Mouse (Mus musculus) right cerebral cortex, adult 18-20 months (tissue): ENCODE measurements around the gene Tmem59.

ENCODE experiments used
- DNase-seq: peaks from one replicate; pipeline ENCODE4 v3.0.0; 2022; ENCODE audit warnings: mixed read lengths

Tmem59 gene

DNA sequence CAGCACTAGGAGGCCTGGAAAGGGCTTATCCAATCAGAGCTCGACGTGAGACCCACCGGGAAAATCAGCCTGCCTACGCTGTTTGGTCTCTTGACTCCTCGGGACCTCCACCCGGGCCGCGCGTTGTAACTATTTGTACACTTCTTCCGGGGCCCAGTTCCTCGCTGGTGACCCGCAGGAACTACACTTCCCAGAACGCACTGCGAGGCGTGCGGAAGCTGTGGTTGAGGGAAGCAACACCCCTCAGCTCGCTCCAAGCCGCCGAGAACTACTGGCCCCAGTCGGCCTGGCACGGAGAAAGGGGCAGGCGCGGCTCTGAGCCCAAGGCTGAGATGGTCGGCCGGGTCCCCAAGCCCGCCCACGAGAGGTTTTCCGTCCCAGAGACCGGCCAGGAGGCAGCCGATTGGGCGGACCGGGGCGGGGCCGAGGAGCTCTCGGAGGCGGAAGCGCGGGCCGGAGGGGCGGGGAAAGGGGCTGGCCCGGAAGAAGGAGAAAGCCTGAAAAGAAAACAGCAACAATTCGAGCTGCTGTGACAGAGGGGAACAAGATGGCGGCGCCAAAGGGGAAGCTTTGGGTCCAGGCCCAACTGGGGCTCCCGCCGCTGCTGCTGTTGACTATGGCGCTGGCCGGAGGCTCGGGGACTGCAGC is at the start of gene Tmem59:
Tmem59 (plus strand) TSS at position 218 of the 648 bp plus-strand sequence.
- DNase-seq, result peak; percentile 97

- no peak for DNase-seq
These were observed 48.8 kb upstream of the Tmem59 start for GRCm38 (mm10) chr4:107129373-107129772.

- DNase-seq, result peak; percentile 48
These were observed 47.7 kb upstream of the Tmem59 start for GRCm38 (mm10) chr4:107130534-107130933.

DNA sequence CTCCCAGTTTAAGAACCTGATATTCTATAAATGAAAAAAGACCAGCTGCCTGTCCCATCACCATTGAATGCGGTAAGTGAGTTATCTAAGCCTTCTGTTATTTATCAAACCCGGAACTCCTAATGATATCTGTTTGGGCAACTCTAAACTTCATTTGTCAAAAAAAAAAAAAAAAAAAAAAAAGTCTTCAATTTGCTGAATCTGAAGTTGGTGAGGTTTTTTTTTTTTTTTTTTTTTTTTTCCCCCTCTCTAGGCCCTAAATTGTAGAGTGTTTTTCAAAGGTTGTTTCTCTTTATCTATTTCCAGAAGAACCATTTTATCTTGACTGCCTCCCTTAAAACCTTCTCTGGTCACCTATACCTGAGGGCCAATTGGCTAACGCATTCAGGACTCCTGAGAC is 43.3 kb upstream of the Tmem59 start:
- DNase-seq, result no peak

DNA sequence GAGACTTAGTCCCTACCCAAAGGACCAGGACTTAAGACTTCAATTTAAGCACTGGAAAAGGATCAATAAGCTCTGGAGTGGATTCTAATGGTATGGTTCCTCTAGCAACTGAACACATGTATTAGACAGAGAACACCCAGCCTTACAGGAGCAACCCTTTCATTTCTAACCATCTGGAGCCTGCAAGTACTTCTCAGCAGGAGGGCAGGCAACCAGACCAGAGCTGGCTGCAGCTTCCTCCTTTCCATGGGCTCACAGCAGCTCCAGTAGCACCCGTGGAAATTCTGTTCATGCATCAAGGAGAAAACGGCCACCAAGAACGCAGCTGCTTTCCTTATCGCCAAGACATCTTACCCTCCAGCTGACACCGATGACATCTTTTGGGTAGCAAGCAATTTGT is 42.5 kb upstream of the Tmem59 start:
- DNase-seq, result no peak

DNA sequence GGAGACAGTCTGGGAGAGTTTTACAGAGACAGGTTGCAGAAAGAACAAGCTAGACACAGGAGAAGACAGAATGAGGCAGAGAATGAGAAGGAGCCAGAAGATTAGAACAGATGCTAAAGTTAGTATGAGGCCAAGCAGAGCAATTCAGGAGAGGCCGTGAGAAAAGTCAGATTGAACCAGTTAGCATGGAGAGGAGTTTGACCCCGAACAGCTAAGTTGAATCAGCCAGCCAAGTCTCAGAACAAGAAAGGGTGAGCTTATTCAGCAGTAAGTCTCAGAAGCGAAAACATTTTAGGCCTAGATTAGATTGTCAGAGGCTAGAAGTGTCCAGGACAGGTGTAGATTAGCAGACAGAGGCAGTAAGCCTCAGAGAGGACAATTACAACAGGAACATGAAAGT is 41.7 kb upstream of the Tmem59 start:
- no peak for DNase-seq

GRCm38 (mm10) chr4:107138948-107139835 is 39.0 kb upstream of the Tmem59 start:
- no peak for DNase-seq

GRCm38 (mm10) chr4:107139836-107140631 is 38.2 kb upstream of the Tmem59 start:
- DNase-seq, result no peak

DNA sequence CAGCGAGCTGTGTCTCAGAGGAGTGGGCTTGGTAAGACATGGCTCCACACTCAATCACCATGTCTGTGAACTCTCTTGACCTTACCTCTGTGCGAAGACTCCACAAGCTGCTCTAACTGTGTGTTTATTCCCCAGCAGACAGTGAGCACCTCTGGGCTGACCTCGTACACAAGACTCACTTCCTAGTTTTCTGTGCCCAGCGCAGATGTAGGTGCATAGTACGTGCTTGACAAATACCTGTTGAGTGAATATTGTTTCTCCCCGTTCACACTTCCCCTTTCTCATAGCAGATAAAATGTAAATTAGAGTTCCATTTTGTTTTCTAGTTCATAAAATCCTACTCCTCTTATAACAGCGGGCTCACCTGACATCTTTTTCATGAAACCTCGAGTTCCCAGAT is 34.7 kb upstream of the Tmem59 start:
- DNase-seq, result no peak

DNA sequence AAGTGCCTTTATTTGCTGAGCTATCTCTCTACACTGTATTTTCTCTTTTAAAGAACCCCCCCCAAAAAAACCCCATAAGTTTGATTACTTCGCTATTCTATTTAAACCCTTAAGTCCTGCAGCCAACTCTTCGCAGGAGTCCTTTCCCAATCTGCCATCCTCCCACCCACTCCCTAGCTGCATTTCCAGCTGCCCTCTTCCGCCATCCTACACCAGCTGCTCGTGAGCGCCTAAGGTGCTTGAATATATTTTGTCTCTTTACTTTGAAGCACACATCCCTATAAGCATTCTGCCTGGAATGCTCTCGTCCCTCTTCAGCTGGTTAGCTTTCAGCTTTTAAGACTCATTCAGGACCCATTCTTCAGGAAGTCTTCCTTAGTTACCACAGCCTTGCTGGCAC is 27.2 kb upstream of the Tmem59 start:
- DNase-seq, result peak; percentile 66

- DNase-seq, result no peak
These were observed 25.6 kb upstream of the Tmem59 start for GRCm38 (mm10) chr4:107152571-107152970.

DNA sequence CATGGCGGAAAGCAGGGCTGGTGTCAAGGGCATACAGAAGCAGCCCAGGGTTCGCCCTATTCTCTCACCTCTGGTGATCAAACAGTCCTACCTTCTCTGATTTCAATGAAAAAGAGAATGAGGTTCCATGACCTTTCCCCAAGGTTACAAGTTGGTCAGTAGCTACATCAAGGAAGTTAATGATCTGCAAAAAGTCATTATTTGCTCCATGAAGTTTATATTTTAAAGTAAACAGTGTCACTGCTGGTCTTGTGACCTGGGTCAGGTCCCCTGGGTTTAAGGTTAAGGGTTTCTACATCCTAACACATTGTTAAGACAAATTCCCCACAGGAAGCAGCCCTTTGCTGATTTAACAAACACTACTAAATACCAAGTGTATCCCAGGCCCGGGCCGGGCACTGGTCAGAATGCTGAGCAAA is 21.2 kb upstream of the Tmem59 start:
- DNase-seq, result no peak

- peak; percentile 27 for DNase-seq
These were observed 18.9 kb upstream of the Tmem59 start for GRCm38 (mm10) chr4:107159166-107159773.

- DNase-seq, result no peak
These were observed 18.0 kb upstream of the Tmem59 start for GRCm38 (mm10) chr4:107160181-107160580.

- peak; percentile 73 for DNase-seq
These were observed 14.9 kb upstream of the Tmem59 start for GRCm38 (mm10) chr4:107163341-107163740.

- peak; percentile 64 for DNase-seq
These were observed 14.2 kb upstream of the Tmem59 start for GRCm38 (mm10) chr4:107163756-107164587.

- DNase-seq, result no peak
These were observed 11.5 kb upstream of the Tmem59 start for GRCm38 (mm10) chr4:107166700-107167099.

DNA sequence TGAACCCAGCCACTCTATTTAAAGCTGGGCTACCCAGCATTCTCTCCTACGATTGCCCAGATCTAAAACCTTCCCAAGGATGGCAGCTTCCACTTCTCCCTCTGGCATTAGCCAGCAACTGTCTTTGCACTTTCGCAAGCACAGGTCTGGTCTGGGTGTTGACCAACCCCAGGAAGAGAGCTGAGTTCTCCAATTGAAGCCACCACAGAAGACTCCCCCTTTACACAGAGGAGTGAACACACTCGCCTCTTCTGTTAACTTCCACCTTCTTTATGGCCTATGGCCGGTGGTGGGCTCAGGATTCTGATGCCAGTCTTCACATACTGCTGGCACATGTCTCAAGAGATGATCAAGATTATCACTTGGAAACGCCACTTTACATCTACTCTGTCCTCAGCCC is 10.4 kb upstream of the Tmem59 start:
- no peak for DNase-seq

DNA sequence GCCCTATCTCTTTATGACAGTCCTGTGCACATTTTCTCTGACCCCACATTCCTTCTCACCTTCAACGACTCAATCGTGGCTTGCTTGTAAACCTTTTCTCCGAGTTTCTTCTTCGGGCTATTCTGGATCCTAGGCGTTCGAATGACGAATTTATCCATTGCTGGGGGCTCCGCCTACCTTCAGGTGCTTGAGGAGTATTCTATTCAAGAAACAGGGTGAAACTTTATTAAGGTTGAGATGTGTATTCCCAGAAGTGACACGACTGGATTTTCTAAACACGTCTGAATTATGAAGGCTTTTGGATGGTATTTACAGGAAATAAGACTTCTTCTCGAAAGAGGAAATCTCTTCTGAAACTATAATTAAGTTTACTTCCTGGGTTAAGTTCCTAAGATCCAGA is 693 bp upstream of the Tmem59 start:
- no peak for DNase-seq

GRCm38 (mm10) chr4:107178830-107179490 is 761 bp downstream of the Tmem59 start, which contains the start of gene Tceanc2:
Gene Tceanc2 (minus strand): TSS chr4:107179116.
- DNase-seq, result peak; percentile 55

- DNase-seq, result no peak
These were observed 1.4 kb downstream of the Tmem59 start for GRCm38 (mm10) chr4:107179561-107179960.
